Mouse (Mus musculus): ENCODE data around the gene Thyn1. TPM values are rescaled to one million over a fixed set of nuclear protein-coding genes. Genes with fewer than 3 reads are reported as not detected.

The Thyn1 gene
- polyA plus RNA-seq, 1 experiment from 2014 or later = 170 TPM

DNA sequence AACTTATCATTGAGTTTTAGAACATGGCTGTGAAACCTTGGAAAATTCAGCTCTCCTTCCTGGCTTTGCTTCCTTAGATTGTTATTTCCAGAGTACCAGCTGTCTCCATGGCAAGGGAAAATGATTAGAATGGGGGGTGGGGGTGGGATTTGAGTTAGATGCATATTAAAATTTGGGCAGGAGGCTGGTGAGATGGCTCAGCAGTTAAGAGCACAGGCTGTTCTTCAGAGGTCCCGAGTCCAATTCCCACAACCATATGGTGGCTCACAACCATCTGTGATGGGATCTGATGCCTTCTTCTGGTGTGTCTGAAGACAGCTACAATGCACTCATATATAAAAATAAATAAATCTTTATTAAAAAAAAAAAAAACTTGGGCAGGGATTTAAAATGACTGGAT lies 6.4 kb downstream of the Thyn1 start:
- H3K36me3 ChIP-seq = peaks cover 86% of the 10 kb centered on the region
- no peak for DNase-seq (ENCODE audit: low spot score)
- H3K9me3 ChIP-seq (replicated peaks) = no peaks in the 10 kb centered on the region
- WGBS = 96% methylated on average over 1 of the region's 1 CpGs
- H3K27ac ChIP-seq = no peak overlapping the region
- H3K4me3 ChIP-seq = no peak overlapping the region
- peaks cover 7% of the 10 kb centered on the region for H3K4me1 ChIP-seq
- H3K27me3 ChIP-seq (ENCODE audit: low read depth, poor library complexity, severe bottlenecking) = no peaks in the 10 kb centered on the region

DNA sequence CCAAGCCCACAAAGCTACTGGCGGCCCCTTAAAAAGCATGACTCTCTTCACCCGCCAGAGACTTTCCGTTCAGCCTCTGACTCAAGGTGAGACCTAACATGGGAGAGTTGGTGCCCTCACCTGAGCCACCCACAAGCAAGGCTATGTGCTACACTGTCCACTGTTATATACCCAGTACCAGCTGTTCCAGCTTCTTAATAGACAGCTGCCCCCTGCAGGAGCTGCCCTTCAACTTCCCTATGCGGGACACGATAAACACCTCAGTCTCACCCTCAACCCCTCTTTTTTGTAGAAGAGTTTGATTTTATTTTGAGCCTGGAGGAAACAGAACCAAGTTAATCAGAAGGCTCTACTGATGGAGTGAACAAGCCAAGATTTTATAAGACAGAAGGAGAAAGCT lies 7.4 kb downstream of the Thyn1 start:
- DNase-seq (ENCODE audit: low spot score) = no peak
- H3K27me3 ChIP-seq (ENCODE audit: low read depth, poor library complexity, severe bottlenecking) = no peaks in the 10 kb centered on the region
- no peak overlapping the region for H3K4me3 ChIP-seq
- H3K27ac ChIP-seq = no peak overlapping the region
- no peaks in the 10 kb centered on the region for H3K9me3 ChIP-seq (replicated peaks)
- H3K36me3 ChIP-seq = peaks cover 95% of the 10 kb centered on the region
- H3K4me1 ChIP-seq = no peaks in the 10 kb centered on the region
- WGBS = 94% methylated on average over 5 of the region's 5 CpGs

DNA sequence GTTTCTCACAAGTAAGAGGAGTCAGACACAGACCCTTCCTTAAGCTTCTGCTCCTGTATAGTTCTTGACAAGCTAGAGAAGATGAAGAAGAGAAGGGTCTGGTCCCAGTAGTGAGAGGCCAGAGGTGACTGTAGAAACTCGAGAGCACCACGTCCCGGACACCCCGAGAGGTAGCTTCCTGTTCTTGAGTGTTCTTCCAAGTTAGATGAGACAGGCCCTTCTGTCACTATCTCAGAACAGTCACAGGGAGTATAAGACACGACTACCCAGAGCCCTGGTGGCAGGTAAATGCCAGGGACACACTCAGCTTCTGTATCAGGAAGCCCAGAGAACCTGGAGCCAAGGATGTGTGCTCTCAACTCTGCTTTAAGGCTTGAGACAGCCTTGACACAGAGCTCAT lies 9.7 kb downstream of the Thyn1 start:
- Histone ChIP-seq H3K4me1 (no peaks in the 10 kb centered on the region), H3K4me3 (no peak overlapping the region), H3K9me3 (replicated peaks) (no peaks in the 10 kb centered on the region), H3K36me3 (peaks cover 99% of the 10 kb centered on the region), H3K27ac (no peak overlapping the region), H3K27me3 (ENCODE audit: low read depth, poor library complexity, severe bottlenecking) (no peaks in the 10 kb centered on the region)
- WGBS = 82% methylated on average over 5 of the region's 5 CpGs
- no peak for DNase-seq (ENCODE audit: low spot score)

DNA sequence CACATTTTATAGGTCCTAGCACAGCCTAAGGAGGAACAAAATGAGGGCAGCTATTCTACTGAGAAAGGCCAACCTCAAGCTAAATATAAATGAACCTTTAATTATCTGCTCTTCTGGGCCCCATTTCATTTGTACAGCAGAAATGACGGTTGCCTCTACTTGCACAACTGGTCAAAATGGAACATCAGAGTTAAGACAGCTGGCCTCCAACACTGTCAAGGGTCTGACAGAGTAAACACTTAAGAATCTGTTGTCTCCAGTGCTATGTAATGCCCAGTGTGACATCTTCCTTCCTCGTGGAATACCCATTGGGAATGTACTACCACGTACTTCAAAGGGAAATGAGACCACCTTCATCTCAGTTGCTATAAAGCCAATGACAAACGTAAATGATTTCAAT lies 12.1 kb downstream of the Thyn1 start:
- no peaks in the 10 kb centered on the region for H3K9me3 ChIP-seq (replicated peaks)
- WGBS = 91% methylated on average over 4 of the region's 4 CpGs
- no peaks in the 10 kb centered on the region for H3K4me1 ChIP-seq
- H3K27ac ChIP-seq = no peak overlapping the region
- no peak overlapping the region for H3K4me3 ChIP-seq
- H3K36me3 ChIP-seq = peaks cover 99% of the 10 kb centered on the region
- no peak for DNase-seq (ENCODE audit: low spot score)
- H3K27me3 ChIP-seq (ENCODE audit: low read depth, poor library complexity, severe bottlenecking) = no peaks in the 10 kb centered on the region

DNA sequence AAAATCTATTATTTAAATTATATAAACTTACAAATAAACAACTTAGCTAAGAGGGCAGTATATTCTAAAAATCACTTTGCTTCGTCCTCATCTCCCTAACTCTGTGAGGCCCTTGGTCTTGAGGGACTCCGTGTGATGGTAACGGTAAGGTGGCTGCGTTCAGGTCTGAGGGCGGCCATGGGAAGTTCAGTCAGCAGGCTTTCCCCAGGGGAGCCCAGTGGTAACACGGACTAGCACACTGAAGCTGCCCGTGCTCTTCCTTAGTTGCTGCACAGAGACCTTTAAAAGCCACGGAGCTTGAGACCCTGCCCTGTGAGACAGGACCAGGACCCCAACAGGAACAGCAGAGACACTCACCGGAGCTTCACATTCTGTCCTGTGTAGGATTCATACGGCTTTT lies 19.5 kb downstream of the Thyn1 start:
- Histone ChIP-seq H3K27me3 (ENCODE audit: low read depth, poor library complexity, severe bottlenecking) (no peaks in the 10 kb centered on the region), H3K36me3 (peaks cover 84% of the 10 kb centered on the region), H3K27ac (no peak overlapping the region), H3K4me3 (no peak overlapping the region), H3K4me1 (no peaks in the 10 kb centered on the region), H3K9me3 (replicated peaks) (no peaks in the 10 kb centered on the region)
- 95% methylated on average over 10 of the region's 10 CpGs for WGBS
- DNase-seq (ENCODE audit: low spot score) = no peak

DNA sequence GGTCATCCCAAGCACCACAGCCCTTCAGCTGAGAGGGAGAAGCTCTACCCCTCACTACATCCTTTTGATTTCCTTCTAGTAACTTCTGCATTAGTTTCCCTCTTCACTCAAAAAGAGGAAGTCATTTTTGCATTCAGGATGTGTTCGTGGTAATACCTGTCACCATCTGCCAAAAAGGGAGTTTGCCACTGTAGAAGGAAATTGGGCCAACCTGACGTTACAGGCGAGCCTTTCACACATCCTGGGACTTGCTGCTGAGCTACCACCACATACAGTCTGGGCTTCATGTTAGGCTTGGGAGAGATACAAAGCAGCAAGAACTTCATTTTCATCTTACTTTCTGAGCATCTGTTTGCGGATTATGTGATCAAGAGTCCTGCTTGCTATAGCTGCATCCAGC lies 24.2 kb downstream of the Thyn1 start:
- H3K27ac ChIP-seq = no peak overlapping the region
- WGBS = 93% methylated on average over 4 of the region's 4 CpGs
- peaks cover 46% of the 10 kb centered on the region for H3K36me3 ChIP-seq
- H3K9me3 ChIP-seq (replicated peaks) = no peaks in the 10 kb centered on the region
- no peak for DNase-seq (ENCODE audit: low spot score)
- peaks cover 9% of the 10 kb centered on the region for H3K4me1 ChIP-seq
- H3K4me3 ChIP-seq = no peak overlapping the region
- H3K27me3 ChIP-seq (ENCODE audit: low read depth, poor library complexity, severe bottlenecking) = no peaks in the 10 kb centered on the region

DNA sequence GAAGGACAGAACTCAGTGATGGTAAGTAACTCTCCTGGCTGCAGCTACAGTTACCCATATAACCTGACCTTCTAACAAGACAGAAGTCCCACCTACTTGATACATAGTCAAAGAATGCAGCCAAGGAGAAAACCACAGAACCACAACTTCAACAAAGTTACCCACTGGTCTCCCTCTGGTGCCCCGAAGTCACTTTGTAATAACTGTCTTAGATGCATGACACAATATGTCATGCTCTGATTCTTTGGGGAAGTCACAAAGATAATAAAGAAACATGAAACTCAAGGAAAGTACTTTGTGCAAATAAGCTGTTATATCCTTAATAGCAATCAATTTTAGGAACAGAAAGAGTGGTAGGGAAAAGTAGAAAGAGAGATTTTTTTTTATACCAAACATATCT lies 27.2 kb downstream of the Thyn1 start:
- WGBS = 94% methylated on average over 1 of the region's 1 CpGs
- peaks cover 21% of the 10 kb centered on the region for H3K36me3 ChIP-seq
- no peaks in the 10 kb centered on the region for H3K27me3 ChIP-seq (ENCODE audit: low read depth, poor library complexity, severe bottlenecking)
- DNase-seq (ENCODE audit: low spot score) = no peak
- peaks cover 22% of the 10 kb centered on the region for H3K4me1 ChIP-seq
- no peak overlapping the region for H3K27ac ChIP-seq
- H3K4me3 ChIP-seq = no peak overlapping the region
- no peaks in the 10 kb centered on the region for H3K9me3 ChIP-seq (replicated peaks)

DNA sequence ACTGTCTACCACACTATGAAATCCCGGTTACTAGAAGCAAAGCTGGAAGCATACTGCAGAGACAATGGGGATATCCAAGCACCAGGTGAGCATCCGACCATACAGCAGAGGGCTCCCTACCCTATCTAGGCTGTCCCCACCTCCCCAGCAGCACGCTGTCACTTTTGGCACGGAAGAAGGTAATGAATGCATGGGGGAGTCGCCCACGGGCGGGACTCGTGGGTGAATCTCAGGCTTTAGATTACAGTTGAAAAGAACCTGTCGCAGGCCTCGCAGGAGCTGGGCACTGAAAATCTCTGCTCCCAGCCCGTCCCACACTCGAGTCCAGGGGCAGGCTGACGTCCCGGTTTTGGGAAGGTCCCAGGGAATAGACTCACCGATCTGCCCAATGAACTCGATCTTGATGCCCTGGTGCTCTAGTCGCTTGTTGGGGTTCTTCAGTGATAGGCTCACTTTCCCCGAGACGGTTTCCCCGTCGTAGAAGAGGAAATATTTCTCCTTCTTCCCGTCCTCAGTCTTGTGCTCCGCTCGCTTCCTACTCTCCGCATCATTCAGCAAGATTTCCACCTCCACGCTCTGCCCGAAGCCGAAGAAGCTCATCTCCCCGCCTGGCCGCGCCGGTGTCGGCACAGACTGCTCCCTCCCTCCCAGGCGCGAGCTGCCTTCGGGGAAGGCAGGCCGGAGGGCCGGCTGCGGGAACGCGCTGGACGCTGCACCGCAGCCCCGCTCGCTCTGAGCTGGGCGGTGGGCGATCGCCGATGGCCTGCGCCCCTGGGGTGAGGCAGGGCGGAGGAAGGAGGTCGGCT lies 29.7 kb downstream of the Thyn1 start:
- Histone ChIP-seq H3K27me3 (ENCODE audit: low read depth, poor library complexity, severe bottlenecking) (no peaks in the 10 kb centered on the region), H3K36me3 (peaks cover 12% of the 10 kb centered on the region), H3K9me3 (replicated peaks) (no peaks in the 10 kb centered on the region), H3K4me3 (peak overlapping the region; percentile 76), H3K4me1 (peaks cover 27% of the 10 kb centered on the region), H3K27ac (peak overlapping the region; percentile 93)
- under 1% methylated on average over 52 of the region's 52 CpGs for WGBS
- peak; percentile 45 for DNase-seq (ENCODE audit: low spot score)

DNA sequence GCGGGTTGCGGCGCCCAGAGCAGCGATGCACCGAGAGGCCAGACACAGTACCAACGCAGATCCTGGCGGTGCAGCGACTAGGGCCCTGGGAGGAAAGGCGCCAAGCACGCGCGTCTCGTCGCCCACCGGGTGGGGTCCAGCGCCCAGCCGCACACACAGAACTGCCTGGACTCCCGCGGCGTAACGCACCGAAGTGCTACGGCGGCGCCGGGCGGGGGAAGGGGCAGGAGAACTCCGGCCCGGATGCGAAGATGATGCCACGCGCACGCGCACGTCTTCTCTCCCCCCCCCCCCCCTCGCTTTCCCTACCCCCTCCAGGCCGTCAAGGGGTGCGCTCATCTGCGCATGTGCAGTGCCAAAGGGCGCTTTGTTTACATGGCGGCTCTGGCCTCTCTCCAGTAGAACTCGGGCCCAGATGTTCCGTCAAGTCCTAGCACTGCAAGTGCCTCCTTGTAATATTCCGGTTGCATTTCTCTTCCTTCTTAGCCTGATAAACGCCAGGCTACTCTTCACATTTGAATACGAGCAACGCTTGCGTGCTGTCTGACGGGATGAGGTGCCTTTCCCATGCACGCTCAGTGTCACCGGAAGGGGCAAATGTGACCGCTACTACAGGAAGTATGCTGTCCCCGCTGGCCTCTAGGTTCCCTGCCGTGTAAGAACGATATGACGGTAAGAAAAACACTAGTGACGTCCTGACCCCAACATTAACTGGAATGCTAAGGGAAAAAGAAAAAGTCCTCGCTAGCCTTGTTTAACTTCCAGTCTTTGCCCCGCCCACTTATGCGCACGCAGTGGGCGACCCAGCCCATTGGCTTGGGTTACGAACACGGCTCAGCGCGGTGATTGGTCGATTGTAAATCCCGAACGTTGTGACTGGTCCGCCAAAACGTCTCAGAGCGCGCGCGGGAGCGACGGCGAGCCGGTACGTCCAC lies 30.6 kb downstream of the Thyn1 start, which contains the start of the genes Vps26b and Ncapd3:
Gene Vps26b, minus strand, starts transcription at position 238 of the 935 bp plus-strand sequence.
Gene Ncapd3, plus strand, starts transcription at position 348 of the 935 bp plus-strand sequence.
- H3K9me3 ChIP-seq (replicated peaks) = no peaks in the 10 kb centered on the region

DNA sequence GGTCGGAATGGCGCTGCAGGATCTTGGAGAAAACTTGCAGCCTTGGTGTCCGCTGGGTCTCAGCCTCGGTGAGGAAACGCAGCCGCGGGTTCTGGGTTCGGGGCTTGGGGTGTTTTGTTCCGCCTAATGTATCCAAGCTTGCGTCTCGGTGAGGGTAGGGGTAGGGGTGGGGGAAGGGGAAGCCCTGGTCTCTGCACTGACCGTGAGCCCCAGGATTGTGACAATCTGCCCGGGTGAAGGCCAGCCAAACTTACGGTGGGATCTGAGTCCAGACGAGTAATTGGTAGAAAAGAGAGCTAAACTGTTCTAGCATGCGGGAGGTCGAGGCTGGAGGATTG lies 31.2 kb downstream of the Thyn1 start:
- no peaks in the 10 kb centered on the region for H3K27me3 ChIP-seq (ENCODE audit: low read depth, poor library complexity, severe bottlenecking)
- WGBS = under 1% methylated on average over 17 of the region's 17 CpGs
- H3K36me3 ChIP-seq = peaks cover 14% of the 10 kb centered on the region
- peak overlapping the region; percentile 76 for H3K4me3 ChIP-seq
- peaks cover 27% of the 10 kb centered on the region for H3K4me1 ChIP-seq
- H3K27ac ChIP-seq = peak overlapping the region; percentile 93
- H3K9me3 ChIP-seq (replicated peaks) = no peaks in the 10 kb centered on the region
- no peak for DNase-seq (ENCODE audit: low spot score)

More for the DNA sequence above, 30.6 kb downstream of the Thyn1 start, which contains the start of the genes Vps26b and Ncapd3:
- Histone ChIP-seq H3K4me3 (peak within 1 kb of the TSS; percentile 76), H3K36me3 (peaks cover 12% of the 10 kb centered on the region), H3K27ac (peak within 1 kb of the TSS; percentile 93), H3K4me1 (peaks cover 27% of the 10 kb centered on the region), H3K27me3 (ENCODE audit: low read depth, poor library complexity, severe bottlenecking) (no peaks in the 10 kb centered on the region)
- WGBS = under 1% methylated on average over 74 of the region's 80 CpGs
- peak; percentile 97 for DNase-seq (ENCODE audit: low spot score)

DNA sequence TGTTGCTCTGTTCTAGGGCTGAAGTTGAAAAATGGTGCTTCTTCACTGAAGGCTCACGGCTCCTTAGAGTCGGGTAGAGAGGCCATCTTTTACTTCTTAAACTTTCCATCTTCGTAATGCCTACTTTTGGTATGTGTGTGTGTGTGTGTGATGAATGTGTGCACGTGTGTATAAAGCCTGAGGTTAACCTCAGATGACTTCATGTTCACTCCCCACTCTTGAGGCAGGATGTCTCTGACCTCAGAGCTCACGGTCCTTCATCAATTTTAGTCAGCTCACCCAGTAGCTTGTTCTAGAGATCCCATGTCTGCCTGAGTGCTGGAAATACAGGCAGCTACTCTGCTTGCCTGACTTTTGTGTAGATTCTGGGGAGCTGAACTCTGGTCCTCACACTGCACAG lies 44.4 kb downstream of the Thyn1 start:
- H3K27me3 ChIP-seq (ENCODE audit: low read depth, poor library complexity, severe bottlenecking) = no peaks in the 10 kb centered on the region
- no peak overlapping the region for H3K27ac ChIP-seq
- no peaks in the 10 kb centered on the region for H3K4me1 ChIP-seq
- H3K4me3 ChIP-seq = no peak overlapping the region
- H3K36me3 ChIP-seq = peaks cover 98% of the 10 kb centered on the region
- DNase-seq (ENCODE audit: low spot score) = no peak
- H3K9me3 ChIP-seq (replicated peaks) = no peaks in the 10 kb centered on the region
- WGBS = 93% methylated on average over 5 of the region's 5 CpGs

DNA sequence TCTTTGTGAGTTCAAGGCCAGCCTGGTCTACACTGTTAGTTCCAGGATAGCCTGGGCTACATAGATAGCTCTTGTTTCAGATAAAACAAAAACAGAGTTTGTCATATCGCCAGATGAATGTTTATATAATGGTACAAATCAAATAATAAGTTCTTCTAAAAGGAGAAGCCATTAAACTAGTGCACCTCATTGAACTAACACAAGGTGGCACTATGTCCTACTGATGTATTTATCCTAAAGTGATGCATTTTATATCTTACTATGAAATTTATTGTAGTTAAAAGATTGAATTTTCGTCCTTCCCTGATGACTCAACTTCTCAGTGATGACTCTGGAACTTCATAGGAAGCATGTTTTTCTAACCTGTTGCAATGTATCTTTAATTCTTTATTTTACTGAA lies 50.0 kb downstream of the Thyn1 start:
- 93% methylated on average over 2 of the region's 2 CpGs for WGBS
- H3K36me3 ChIP-seq = peaks cover 97% of the 10 kb centered on the region
- no peaks in the 10 kb centered on the region for H3K9me3 ChIP-seq (replicated peaks)
- no peak overlapping the region for H3K4me3 ChIP-seq
- H3K27ac ChIP-seq = no peak overlapping the region
- H3K4me1 ChIP-seq = no peaks in the 10 kb centered on the region
- H3K27me3 ChIP-seq (ENCODE audit: low read depth, poor library complexity, severe bottlenecking) = no peaks in the 10 kb centered on the region
- no peak for DNase-seq (ENCODE audit: low spot score)
